Mouse (Mus musculus): ENCODE measurements around the gene Nqo2.

The Nqo2 gene

DNA sequence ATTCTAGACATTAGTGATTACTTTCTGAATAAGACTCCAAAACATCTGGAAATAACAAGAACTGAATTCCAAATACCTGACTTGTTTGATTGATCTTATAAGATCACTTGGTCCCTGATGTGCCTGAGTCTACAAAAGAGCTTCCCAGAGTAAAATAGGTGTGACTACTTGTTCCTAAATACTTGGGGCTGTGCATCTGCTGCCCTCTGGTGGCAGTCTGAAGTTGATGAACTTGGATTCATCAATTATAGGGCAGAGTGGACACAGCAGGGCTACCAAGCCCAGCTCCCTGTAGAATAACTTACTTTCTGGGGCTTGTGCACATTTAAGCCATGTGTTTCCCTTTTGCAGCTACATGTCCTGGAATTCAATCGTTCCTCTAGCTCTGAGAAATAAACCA lies 30.7 kb downstream of the Nqo2 start:
- peak; percentile 88 for DNase-seq (ENCODE audit: low read depth, low spot score)

GRCm38 (mm10) chr13:34002058-34003006 lies 37.8 kb downstream of the Nqo2 start, which contains the start of the genes Ripk1 and Serpinb6a:
Ripk1 (plus strand) TSS chr13:34002363.
Serpinb6a (minus strand) TSS chr13:34002794.
- peak; percentile 95 for DNase-seq (ENCODE audit: low read depth, low spot score)

- no peak for DNase-seq (ENCODE audit: low read depth, low spot score)
These were observed 38.6 kb downstream of the Nqo2 start for GRCm38 (mm10) chr13:34003058-34003457.

DNA sequence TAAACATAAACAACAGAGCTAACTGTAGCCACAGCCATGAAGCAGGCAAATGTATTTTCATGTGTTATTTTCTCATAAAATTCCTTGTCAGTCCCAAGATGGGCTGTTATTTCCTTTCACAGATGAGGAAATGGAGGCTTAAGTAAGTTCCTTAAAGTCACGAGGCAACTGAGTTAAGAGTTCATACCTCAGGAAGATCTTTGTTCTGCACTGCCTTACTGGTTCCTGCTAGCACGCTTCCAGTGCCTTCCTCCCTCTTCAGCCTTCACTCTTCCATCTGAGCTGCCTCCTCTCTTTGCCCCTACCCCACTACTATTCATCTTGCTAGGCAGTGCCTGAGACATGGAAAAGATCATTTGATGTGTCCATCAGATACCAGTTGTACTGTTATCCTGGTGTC lies 42.7 kb downstream of the Nqo2 start:
- DNase-seq (ENCODE audit: low read depth, low spot score): no peak

GRCm38 (mm10) chr13:34016927-34017569 lies 52.6 kb downstream of the Nqo2 start:
- DNase-seq (ENCODE audit: low read depth, low spot score): no peak

DNA sequence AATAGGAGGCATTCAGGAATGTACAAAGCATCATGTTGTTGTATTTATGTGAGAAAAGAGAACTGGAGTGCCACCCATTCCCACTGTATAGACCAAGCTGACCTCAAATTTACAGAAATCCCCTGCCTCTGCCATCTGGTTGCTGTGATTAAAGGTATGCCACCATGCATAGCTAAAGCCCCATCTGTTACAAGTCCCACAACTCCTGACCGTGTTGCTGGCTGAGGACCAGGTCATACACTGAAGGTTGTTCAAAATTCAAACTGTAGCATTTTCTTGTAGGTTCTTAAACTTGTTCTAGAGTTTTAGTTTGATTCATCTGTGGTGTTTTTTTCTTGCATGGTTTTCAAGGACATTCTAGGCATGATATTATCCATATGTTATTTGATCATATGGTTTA lies 54.0 kb downstream of the Nqo2 start:
- DNase-seq (ENCODE audit: low read depth, low spot score): no peak

GRCm38 (mm10) chr13:34021998-34022397 lies 57.5 kb downstream of the Nqo2 start:
- DNase-seq (ENCODE audit: low read depth, low spot score): no peak

DNA sequence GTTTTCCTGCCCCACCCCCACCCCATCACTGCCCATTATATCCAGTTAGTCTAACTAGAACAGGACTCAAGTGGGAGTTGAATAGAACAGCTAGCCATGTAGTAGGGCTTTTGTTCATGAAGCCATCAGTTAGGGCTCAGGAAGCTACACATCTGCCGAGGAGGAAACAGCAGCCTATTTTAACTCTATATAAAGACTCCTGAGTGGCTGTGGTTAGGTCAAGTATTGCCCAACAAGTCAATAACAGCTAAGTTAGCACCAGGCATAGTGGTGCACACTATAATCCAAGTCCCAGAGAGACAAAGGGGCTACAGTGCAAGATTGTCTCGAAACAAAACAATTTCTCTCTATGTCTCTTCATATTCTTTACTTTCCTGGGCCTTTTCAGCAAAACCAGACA lies 67.6 kb downstream of the Nqo2 start:
- DNase-seq (ENCODE audit: low read depth, low spot score): no peak

GRCm38 (mm10) chr13:34035424-34035823 lies 70.9 kb downstream of the Nqo2 start:
- no peak for DNase-seq (ENCODE audit: low read depth, low spot score)

- DNase-seq (ENCODE audit: low read depth, low spot score): no peak
These were observed 72.2 kb downstream of the Nqo2 start for GRCm38 (mm10) chr13:34036726-34037125.

DNA sequence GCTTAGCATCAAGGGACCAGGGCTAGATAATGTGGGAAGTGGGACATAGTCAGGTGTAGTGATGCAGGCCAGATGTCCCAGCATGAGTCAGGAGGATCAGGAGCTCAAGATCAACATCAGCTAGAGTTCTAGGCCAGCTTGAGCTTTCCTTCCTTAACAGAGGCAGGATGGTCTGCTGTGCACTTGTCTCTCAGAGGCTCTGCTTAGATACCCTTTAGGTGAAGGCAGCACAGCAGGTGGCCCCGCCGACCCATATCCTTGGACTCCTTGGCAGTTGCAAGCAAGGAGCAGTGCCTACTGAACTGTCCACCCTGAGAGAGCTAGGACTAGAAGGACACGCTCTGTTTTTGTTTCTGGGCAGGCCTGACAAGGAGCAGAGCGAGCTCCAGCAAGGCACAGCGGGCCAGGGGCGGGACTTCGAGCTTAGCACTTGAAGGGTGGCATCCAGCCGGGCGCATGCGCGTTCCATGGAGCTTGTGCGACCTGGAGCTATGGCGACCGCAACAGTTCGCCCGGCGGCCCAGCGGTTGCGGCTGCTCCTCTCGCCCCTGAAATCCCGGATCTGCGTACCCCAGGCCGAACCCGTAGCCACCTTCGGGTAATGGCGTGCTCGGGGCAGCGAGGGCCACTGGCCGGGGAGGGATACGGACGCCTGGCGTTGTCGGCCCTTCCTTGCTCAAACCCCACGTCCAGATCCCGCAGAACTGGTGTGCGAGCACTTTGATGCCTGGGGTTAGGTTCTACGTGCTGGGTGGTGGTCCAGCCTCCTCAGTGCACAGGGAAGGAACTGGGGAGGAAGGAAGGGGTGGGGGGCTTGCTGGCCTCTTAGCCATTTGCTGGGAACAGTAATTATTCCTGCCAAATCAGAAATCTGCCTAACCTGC lies 72.9 kb downstream of the Nqo2 start, which contains the start of gene Bphl:
Gene Bphl (plus strand): TSS at position 426 of the 884 bp plus-strand sequence.
- peak; percentile 96 for DNase-seq (ENCODE audit: low read depth, low spot score)

GRCm38 (mm10) chr13:34038056-34038432 lies 73.6 kb downstream of the Nqo2 start:
- DNase-seq (ENCODE audit: low read depth, low spot score): peak; percentile 31

All from CD4-positive, CD25-positive, alpha-beta regulatory T cell, adult 2 months (primary cell).